Mouse (Mus musculus) forebrain, embryonic 13.5 days (tissue): ENCODE results near the gene Plpp3. TPM values are rescaled to one million over a fixed set of nuclear protein-coding genes. Genes with fewer than 3 reads are reported as not detected.

Experiments used
- ATAC-seq: fragments of 200-750 bp; cut with Nextera tagmentation; 2 replicates; pipeline ENCODE4 v1.8.0; 2017
- H3K27ac ChIP-seq: fragments of 300-500 bp; sonication (generic); 2 replicates; pipeline ENCODE4 v1.5.1; 2015; ENCODE audit warnings: inconsistent platforms, mild to moderate bottlenecking, moderate library complexity
- H3K27me3 ChIP-seq: fragments of 300-500 bp; sonication (generic); 2 replicates; pipeline ENCODE4 v1.6.1; 2015; ENCODE audit warnings: mild to moderate bottlenecking, inconsistent platforms
- H3K36me3 ChIP-seq: fragments of 300-500 bp; sonication (generic); 2 replicates; pipeline ENCODE4 v1.6.1; 2015; ENCODE audit warnings: mild to moderate bottlenecking, inconsistent platforms; ENCODE audit not compliant: poor library complexity, severe bottlenecking
- H3K4me1 ChIP-seq: fragments of 300-500 bp; sonication (generic); 2 replicates; pipeline ENCODE4 v1.6.1; 2015; ENCODE audit warnings: inconsistent platforms
- H3K4me2 ChIP-seq: fragments of 300-500 bp; sonication (generic); 2 replicates; pipeline ENCODE4 v1.6.1; 2015; ENCODE audit warnings: inconsistent platforms, mild to moderate bottlenecking, moderate library complexity
- H3K4me3 ChIP-seq: fragments of 300-500 bp; sonication (generic); 2 replicates; pipeline ENCODE4 v1.5.1; 2015; ENCODE audit warnings: mild to moderate bottlenecking, inconsistent platforms
- H3K9ac ChIP-seq: fragments of 300-500 bp; sonication (generic); 2 replicates; pipeline ENCODE4 v1.6.1; 2015; ENCODE audit warnings: mild to moderate bottlenecking, inconsistent platforms
- H3K9me3 ChIP-seq: fragments of 300-500 bp; sonication (generic); replicated peaks from 2 replicates; pipeline ENCODE4 v1.6.1; 2016; ENCODE audit warnings: inconsistent platforms
- WGBS: fragments of 180-500 bp; shearing (Covaris S2); methylation state at CpG from one replicate; pipeline ENCODE4 v1.1.7; 2015; 5-methylcytosine and 5-hydroxymethylcytosine counted together
- polyA plus RNA-seq: library from polyadenylated mRNA; unstranded; fragments of >200 nt; fragmentation: Nextera tagmentation; extraction: Ambion mirVana; gene quantifications from 2 replicates; pipeline ENCODE4 v1.2.1, GENCODE M21; 2015

The Plpp3 gene
- polyA plus RNA-seq, 1 experiment from 2014 or later = 87.9 TPM

- no peak overlapping the region for H3K9ac ChIP-seq
- H3K4me1 ChIP-seq = peaks cover 14% of the 10 kb centered on the region
- no peak overlapping the region for H3K27ac ChIP-seq
- no peak overlapping the region for H3K4me2 ChIP-seq
- H3K9me3 ChIP-seq = no peaks in the 10 kb centered on the region
- no peaks in the 10 kb centered on the region for H3K27me3 ChIP-seq
- 71% methylated on average over 2 of the region's 2 CpGs for WGBS
- no peak overlapping the region for H3K4me3 ChIP-seq
- ATAC-seq = no peak
- no peaks in the 10 kb centered on the region for H3K36me3 ChIP-seq
Observed at GRCm38 (mm10) chr4:105273034-105273433, 115.9 kb downstream of the Plpp3 start.

GRCm38 (mm10) chr4:105273486-105273885 lies 116.3 kb downstream of the Plpp3 start:
- no peak for ATAC-seq
- Histone ChIP-seq H3K27ac (no peak overlapping the region), H3K4me1 (peaks cover 17% of the 10 kb centered on the region), H3K9ac (no peak overlapping the region), H3K36me3 (no peaks in the 10 kb centered on the region), H3K4me2 (no peak overlapping the region), H3K9me3 (no peaks in the 10 kb centered on the region), H3K27me3 (no peaks in the 10 kb centered on the region), H3K4me3 (no peak overlapping the region)
- WGBS = 98% methylated on average over 4 of the region's 4 CpGs

GRCm38 (mm10) chr4:105275616-105276015 lies 118.5 kb downstream of the Plpp3 start:
- 65% methylated on average over 3 of the region's 3 CpGs for WGBS
- no peak overlapping the region for H3K4me3 ChIP-seq
- H3K4me2 ChIP-seq = no peak overlapping the region
- peaks cover 17% of the 10 kb centered on the region for H3K4me1 ChIP-seq
- H3K9ac ChIP-seq = no peak overlapping the region
- ATAC-seq = no peak
- H3K27ac ChIP-seq = no peak overlapping the region
- H3K36me3 ChIP-seq = no peaks in the 10 kb centered on the region
- H3K9me3 ChIP-seq = no peaks in the 10 kb centered on the region
- H3K27me3 ChIP-seq = no peaks in the 10 kb centered on the region

- Histone ChIP-seq H3K4me1 (peaks cover 18% of the 10 kb centered on the region), H3K4me3 (no peak overlapping the region), H3K27me3 (no peaks in the 10 kb centered on the region), H3K9me3 (no peaks in the 10 kb centered on the region), H3K36me3 (no peaks in the 10 kb centered on the region), H3K27ac (no peak overlapping the region), H3K4me2 (no peak overlapping the region), H3K9ac (no peak overlapping the region)
- no peak for ATAC-seq
- 42% methylated on average over 14 of the region's 14 CpGs for WGBS
Observed at GRCm38 (mm10) chr4:105276062-105276795, 119.1 kb downstream of the Plpp3 start.

- Histone ChIP-seq H3K9ac (no peak overlapping the region), H3K27me3 (no peaks in the 10 kb centered on the region), H3K4me3 (no peak overlapping the region), H3K4me2 (no peak overlapping the region), H3K4me1 (peaks cover 37% of the 10 kb centered on the region), H3K9me3 (no peaks in the 10 kb centered on the region), H3K27ac (no peak overlapping the region), H3K36me3 (no peaks in the 10 kb centered on the region)
- 74% methylated on average over 9 of the region's 9 CpGs for WGBS
- no peak for ATAC-seq
Observed at GRCm38 (mm10) chr4:105278161-105278560, 121.0 kb downstream of the Plpp3 start.

- Histone ChIP-seq H3K27me3 (no peaks in the 10 kb centered on the region), H3K4me1 (peaks cover 39% of the 10 kb centered on the region), H3K4me2 (no peak overlapping the region), H3K4me3 (no peak overlapping the region), H3K9ac (no peak overlapping the region), H3K27ac (no peak overlapping the region), H3K36me3 (no peaks in the 10 kb centered on the region), H3K9me3 (no peaks in the 10 kb centered on the region)
- no peak for ATAC-seq
- WGBS = 93% methylated on average over 15 of the region's 15 CpGs
Observed at GRCm38 (mm10) chr4:105278571-105279410, 121.6 kb downstream of the Plpp3 start.

GRCm38 (mm10) chr4:105279806-105280205 lies 122.7 kb downstream of the Plpp3 start:
- Histone ChIP-seq H3K4me1 (peaks cover 39% of the 10 kb centered on the region), H3K27ac (no peak overlapping the region), H3K36me3 (no peaks in the 10 kb centered on the region), H3K9ac (no peak overlapping the region), H3K9me3 (no peaks in the 10 kb centered on the region), H3K4me2 (no peak overlapping the region), H3K4me3 (no peak overlapping the region), H3K27me3 (no peaks in the 10 kb centered on the region)
- ATAC-seq = no peak
- 61% methylated on average over 4 of the region's 4 CpGs for WGBS

DNA sequence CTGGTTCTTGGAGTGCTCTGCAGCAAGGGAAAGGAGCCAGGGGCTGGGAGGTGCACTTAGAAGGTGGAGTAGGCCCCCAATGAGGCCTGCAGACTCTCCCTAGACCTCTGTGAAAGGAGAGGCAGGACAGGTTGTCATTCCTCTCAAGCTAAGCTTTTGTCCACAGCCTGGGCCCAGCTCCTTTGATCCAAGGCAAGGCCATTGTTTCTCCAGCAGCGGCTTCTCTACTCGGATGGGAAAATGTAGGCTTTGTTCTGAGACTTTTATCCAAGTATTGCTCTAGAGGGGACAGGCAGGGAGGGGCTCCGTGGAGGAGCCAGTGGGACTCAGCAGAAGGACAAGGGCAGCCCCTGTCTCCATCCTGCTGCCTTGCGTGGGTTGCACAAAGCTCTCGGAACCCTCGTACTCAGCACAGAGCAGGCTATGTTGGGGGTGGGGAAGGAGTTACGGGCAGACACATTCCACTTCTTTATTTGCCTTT lies 124.6 kb downstream of the Plpp3 start:
- peak; percentile 73 for ATAC-seq
- H3K4me3 ChIP-seq = no peak overlapping the region
- H3K4me1 ChIP-seq = peaks cover 26% of the 10 kb centered on the region
- no peaks in the 10 kb centered on the region for H3K9me3 ChIP-seq
- WGBS = 7% methylated on average over 7 of the region's 7 CpGs
- peak overlapping the region; percentile 49 for H3K27ac ChIP-seq
- H3K9ac ChIP-seq = no peak overlapping the region
- H3K36me3 ChIP-seq = no peaks in the 10 kb centered on the region
- H3K27me3 ChIP-seq = no peaks in the 10 kb centered on the region
- H3K4me2 ChIP-seq = peak overlapping the region; percentile 21; the same call in 1 of the 2 replicates

Other genes with a start within 250 kb of the Plpp3 start
- gene Fyb2, start 243.9 kb upstream of the Plpp3 start, polyA plus RNA-seq = 0.09 and 0.12 TPM in 2 replicates
- gene Prkaa2, start 47.5 kb upstream of the Plpp3 start, polyA plus RNA-seq = 6.2 and 7.1 TPM in 2 replicates